Mouse (Mus musculus) urinary bladder, postnatal 14 days (tissue): ENCODE data around the gene Spaca4.

Experiments
- DNase-seq: peaks from one replicate; pipeline ENCODE4 v3.0.0; 2021; ENCODE audit warnings: low spot score

Gene Spaca4

GRCm38 (mm10) chr7:45699523-45700141 is 26.0 kb downstream of the Spaca4 start, which contains the start of gene Car11:
Car11 (plus strand) TSS chr7:45699843.
- no peak for DNase-seq

GRCm38 (mm10) chr7:45697894-45698293 is 27.7 kb downstream of the Spaca4 start:
- DNase-seq, result no peak

- no peak for DNase-seq
Observed at GRCm38 (mm10) chr7:45695098-45695497, 30.5 kb downstream of the Spaca4 start.

- DNase-seq, result no peak
Observed at GRCm38 (mm10) chr7:45693921-45694591, 31.6 kb downstream of the Spaca4 start, which contains the start of gene Sec1. Sec1 (minus strand) TSS chr7:45694402.

- DNase-seq, result no peak
Observed at GRCm38 (mm10) chr7:45692364-45692763, 33.2 kb downstream of the Spaca4 start.

GRCm38 (mm10) chr7:45689800-45690199 is 35.8 kb downstream of the Spaca4 start:
- DNase-seq, result no peak

GRCm38 (mm10) chr7:45689099-45689498 is 36.5 kb downstream of the Spaca4 start:
- no peak for DNase-seq

- DNase-seq, result no peak
Observed at GRCm38 (mm10) chr7:45686841-45687240, 38.8 kb downstream of the Spaca4 start.

GRCm38 (mm10) chr7:45685811-45686210 is 39.8 kb downstream of the Spaca4 start:
- DNase-seq, result no peak

- DNase-seq, result no peak
Observed at GRCm38 (mm10) chr7:45683396-45684050, 42.1 kb downstream of the Spaca4 start, which contains the start of gene Ntn5. Ntn5 (plus strand) TSS chr7:45684022.

- DNase-seq, result peak; percentile 92
Observed at GRCm38 (mm10) chr7:45682144-45683126, 43.2 kb downstream of the Spaca4 start.

- DNase-seq, result no peak
Observed at GRCm38 (mm10) chr7:45681046-45681736, 44.4 kb downstream of the Spaca4 start.

- DNase-seq, result peak; percentile 74
Observed at GRCm38 (mm10) chr7:45679966-45680621, 45.5 kb downstream of the Spaca4 start.

- no peak for DNase-seq
Observed at GRCm38 (mm10) chr7:45678513-45678912, 47.1 kb downstream of the Spaca4 start.

GRCm38 (mm10) chr7:45677627-45678295 is 47.9 kb downstream of the Spaca4 start:
- no peak for DNase-seq
